Mouse (Mus musculus): Measurements from ENCODE around the gene Myo1b.
"Not testable (repeated sequence)": the region's sequence is repeated elsewhere in the genome, so short reads cannot be mapped to it uniquely, and the experiment has no call there.

DNA sequence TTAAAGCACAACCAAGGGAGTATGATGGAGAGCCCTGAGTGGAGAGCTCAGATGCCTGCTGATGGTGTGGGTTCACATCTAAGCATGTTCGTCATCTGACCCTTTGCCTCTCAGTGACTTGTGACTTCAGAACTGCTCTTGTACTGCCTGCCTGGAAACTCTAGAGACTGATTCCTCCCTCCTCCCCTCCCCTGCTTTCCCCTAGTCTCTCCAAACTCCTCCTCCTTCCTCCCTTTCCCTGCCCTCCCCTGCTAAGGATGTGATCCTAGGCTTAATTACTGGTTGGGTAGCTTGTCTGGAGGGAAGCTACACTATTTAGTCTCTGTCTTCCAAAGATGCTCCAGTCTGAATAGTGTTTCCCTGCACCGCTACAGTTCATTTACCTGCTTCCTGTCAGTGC is 44.6 kb downstream of the Myo1b start:
- TF ChIP-seq TCF3 (IDR thresholded peaks at IDR 0.05; ENCODE audit: insufficient read length, low read depth); POLR2A (IDR thresholded peaks at IDR 0.05; ENCODE audit: insufficient read length, low read depth); E2F4 (IDR thresholded peaks at IDR 0.05; ENCODE audit: insufficient read depth): not testable (repeated sequence)

All from myocyte (in vitro differentiated cells).